Mouse (Mus musculus) hindbrain, postnatal 0 days (tissue): ENCODE measurements around the gene Bsn. TPM values are rescaled to one million over a fixed set of nuclear protein-coding genes. Genes with fewer than 3 reads are reported as not detected.

ENCODE experiments used
- ATAC-seq: fragments of 200-750 bp; cut with Nextera tagmentation; 2 replicates; pipeline ENCODE4 v1.8.0; 2017; ENCODE audit warnings: mild to moderate bottlenecking, moderate TSS enrichment, moderate library complexity
- DNase-seq: peaks from one replicate; pipeline ENCODE4 v3.0.0-alpha.2; 2015; ENCODE audit warnings: low spot score
- H3K27ac ChIP-seq: fragments of 300-500 bp; sonication (generic); 2 replicates; pipeline ENCODE4 v1.5.1; 2014; ENCODE audit warnings: mild to moderate bottlenecking
- H3K27me3 ChIP-seq: fragments of 300-500 bp; sonication (generic); 2 replicates; pipeline ENCODE4 v1.6.1; 2014; ENCODE audit warnings: low read length, mixed read lengths; ENCODE audit not compliant: insufficient read depth
- H3K36me3 ChIP-seq: fragments of 300-500 bp; sonication (generic); 2 replicates; pipeline ENCODE4 v1.6.1; 2014; ENCODE audit warnings: low read length, mixed read lengths; ENCODE audit not compliant: insufficient read depth
- H3K4me1 ChIP-seq: fragments of 300-500 bp; sonication (generic); 2 replicates; pipeline ENCODE4 v1.6.1; 2014; ENCODE audit warnings: antibody characterized with exemption, low read length, mixed read lengths; ENCODE audit not compliant: insufficient read depth
- H3K4me2 ChIP-seq: fragments of 300-500 bp; sonication (generic); 2 replicates; pipeline ENCODE4 v1.6.1; 2014; ENCODE audit warnings: low read depth, mild to moderate bottlenecking, low read length, moderate library complexity, mixed read lengths
- H3K4me3 ChIP-seq: fragments of 300-500 bp; sonication (generic); 2 replicates; pipeline ENCODE4 v1.5.1; 2014; ENCODE audit warnings: low read length
- H3K9ac ChIP-seq: fragments of 300-500 bp; sonication (generic); replicated peaks from 2 replicates; pipeline ENCODE4 v1.6.1; 2014; ENCODE audit warnings: mild to moderate bottlenecking, low read length, moderate library complexity, mixed read lengths
- H3K9me3 ChIP-seq: fragments of 300-500 bp; sonication (generic); 2 replicates; pipeline ENCODE4 v1.6.1; 2016; ENCODE audit warnings: low read length, mixed read lengths
- CTCF ChIP-seq: IDR thresholded peaks from 2 replicates; pipeline ENCODE4 v1.5.1; 2016; ENCODE audit warnings: antibody characterized with exemption, control low read depth, low read depth
- WGBS: fragments of 180-500 bp; shearing (Covaris S2); extraction: QIAGEN DNeasy Blood & Tissue Kit; methylation state at CpG from one replicate; pipeline ENCODE4 v1.1.7; 2014; 5-methylcytosine and 5-hydroxymethylcytosine counted together
- polyA plus RNA-seq: library from polyadenylated mRNA; unstranded; fragments of >200 nt; fragmentation: Nextera tagmentation; extraction: Ambion mirVana; gene quantifications from 2 replicates; pipeline ENCODE4 v1.2.1, GENCODE M21; 2015
- total RNA-seq: library from RNA; depleted of rRNA; stranded (reverse); fragments of >200 nt; gene quantifications from 2 replicates; pipeline ENCODE4 v1.2.3, GENCODE M21; 2014

Gene Bsn
- total and polyA plus RNA-seq, 2 experiments from 2014 or later: 7.4 to 53.9 TPM

GRCm38 (mm10) chr9:108054331-108055040 is 135.7 kb downstream of the Bsn start:
- H3K4me1 ChIP-seq: peaks cover 7% of the 10 kb centered on the region; the same call in 1 of the 2 replicates
- H3K36me3 ChIP-seq: peaks cover 48% of the 10 kb centered on the region
- no peak for TF ChIP-seq CTCF
- no peaks in the 10 kb centered on the region for H3K27me3 ChIP-seq
- no peak overlapping the region for H3K9ac ChIP-seq
- no peak overlapping the region for H3K4me2 ChIP-seq
- DNase-seq (no peak), ATAC-seq (no peak)
- no peaks in the 10 kb centered on the region for H3K9me3 ChIP-seq
- H3K27ac ChIP-seq: no peak overlapping the region
- H3K4me3 ChIP-seq: no peak overlapping the region
- 88% methylated on average over 22 of the region's 22 CpGs for WGBS

GRCm38 (mm10) chr9:108053665-108054225 is 136.4 kb downstream of the Bsn start:
- WGBS: 92% methylated on average over 15 of the region's 15 CpGs
- Histone ChIP-seq H3K4me2 (no peak overlapping the region), H3K36me3 (peaks cover 42% of the 10 kb centered on the region)

GRCm38 (mm10) chr9:108052885-108053664 is 137.1 kb downstream of the Bsn start, which contains the start of gene Amigo3:
TSS of gene Amigo3 (plus strand) at chr9:108053159.
- Histone ChIP-seq H3K4me1 (peaks cover 8% of the 10 kb centered on the region; the same call in 1 of the 2 replicates), H3K9ac (no peak within 1 kb of the TSS), H3K27ac (peak within 1 kb of the TSS; percentile 20; the same call in 1 of the 2 replicates), H3K9me3 (no peaks in the 10 kb centered on the region), H3K27me3 (no peaks in the 10 kb centered on the region), H3K4me2 (peak within 1 kb of the TSS; percentile 34; the same call in 1 of the 2 replicates), H3K4me3 (no peak within 1 kb of the TSS), H3K36me3 (peaks cover 36% of the 10 kb centered on the region)
- peak; percentile 53 for ATAC-seq
- 60% methylated on average over 20 of the region's 20 CpGs for WGBS
- TF ChIP-seq CTCF: peak; percentile 91
- peak; percentile 98 for DNase-seq

More at GRCm38 (mm10) chr9:108053665-108054225, 136.4 kb downstream of the Bsn start:
- Histone ChIP-seq H3K4me1 (peaks cover 8% of the 10 kb centered on the region; the same call in 1 of the 2 replicates), H3K27me3 (no peaks in the 10 kb centered on the region), H3K4me3 (no peak overlapping the region), H3K9ac (no peak overlapping the region), H3K27ac (no peak overlapping the region), H3K9me3 (no peaks in the 10 kb centered on the region)
- DNase-seq (no peak), ATAC-seq (no peak)
- no peak for TF ChIP-seq CTCF

DNA sequence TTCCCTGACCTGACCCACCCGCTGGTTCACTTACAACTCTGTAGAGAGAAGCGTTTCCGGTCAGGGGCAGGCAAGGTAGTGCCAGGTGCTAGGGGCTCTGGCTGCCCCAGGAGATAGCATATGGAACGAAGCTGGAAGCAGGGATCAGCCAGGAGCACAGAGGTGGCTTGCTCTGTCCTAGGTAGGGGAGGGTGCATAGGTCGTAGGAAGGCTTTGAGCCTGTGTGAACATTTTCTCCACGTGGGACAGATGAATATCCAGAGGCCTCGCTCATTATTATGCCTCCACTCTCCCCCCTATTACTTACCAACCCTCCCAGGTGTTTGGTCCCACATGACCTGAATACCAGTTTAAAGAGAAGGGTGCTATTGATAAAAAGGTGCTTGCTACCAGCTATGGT is 137.8 kb downstream of the Bsn start:
- Histone ChIP-seq H3K4me1 (peaks cover 8% of the 10 kb centered on the region; the same call in 1 of the 2 replicates), H3K9ac (no peak overlapping the region), H3K9me3 (no peaks in the 10 kb centered on the region), H3K4me3 (no peak overlapping the region), H3K4me2 (no peak overlapping the region), H3K27me3 (no peaks in the 10 kb centered on the region), H3K36me3 (peaks cover 33% of the 10 kb centered on the region), H3K27ac (peak overlapping the region; percentile 20; the same call in 1 of the 2 replicates)
- WGBS: 73% methylated on average over 7 of the region's 7 CpGs
- ATAC-seq (no peak), DNase-seq (no peak)
- TF ChIP-seq CTCF: no peak

- DNase-seq (no peak), ATAC-seq (no peak)
- WGBS: 88% methylated on average over 4 of the region's 4 CpGs
- no peak overlapping the region for H3K9ac ChIP-seq
- no peaks in the 10 kb centered on the region for H3K9me3 ChIP-seq
- no peak for TF ChIP-seq CTCF
- H3K27me3 ChIP-seq: no peaks in the 10 kb centered on the region
- peaks cover 33% of the 10 kb centered on the region for H3K36me3 ChIP-seq
- no peak overlapping the region for H3K4me3 ChIP-seq
- H3K27ac ChIP-seq: no peak overlapping the region
- peaks cover 8% of the 10 kb centered on the region; the same call in 1 of the 2 replicates for H3K4me1 ChIP-seq
- H3K4me2 ChIP-seq: no peak overlapping the region
Observed at GRCm38 (mm10) chr9:108051931-108052220, 138.3 kb downstream of the Bsn start.

DNA sequence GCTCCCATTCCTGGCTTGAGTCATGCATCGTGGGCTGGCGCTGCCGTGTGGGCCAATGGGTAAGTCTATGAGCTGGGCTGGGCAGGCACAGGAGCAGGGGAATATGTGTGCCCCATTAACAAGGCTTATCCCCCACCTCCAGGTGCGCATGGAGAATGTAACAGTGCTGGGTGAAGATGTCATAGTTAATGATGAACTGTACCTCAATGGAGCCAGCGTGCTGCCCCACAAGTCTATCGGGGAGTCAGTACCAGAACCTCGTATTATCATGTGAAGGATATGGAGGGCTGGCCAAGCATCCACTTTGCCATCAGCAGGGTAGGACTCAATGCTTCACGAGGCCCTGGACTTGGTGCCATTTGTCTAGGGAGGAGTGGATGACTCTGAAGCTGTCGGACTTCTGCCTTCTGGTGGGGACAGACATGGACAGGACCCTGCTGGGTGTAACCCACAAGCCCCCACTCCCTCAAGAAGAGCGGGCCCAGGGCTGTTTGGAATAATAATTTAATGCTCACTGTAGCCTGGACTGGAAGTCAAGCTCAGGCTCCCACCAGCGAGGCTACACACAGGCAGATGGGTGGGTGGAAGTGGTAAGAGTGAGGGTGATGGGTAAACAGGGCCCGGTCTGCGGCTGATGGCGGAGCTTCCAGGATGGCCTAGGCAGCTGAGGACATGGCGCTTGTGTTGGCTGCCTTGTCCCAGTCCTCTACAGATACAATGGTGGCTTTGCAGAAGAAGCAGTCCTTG is 138.8 kb downstream of the Bsn start:
- Histone ChIP-seq H3K27ac (no peak overlapping the region), H3K4me1 (peaks cover 8% of the 10 kb centered on the region; the same call in 1 of the 2 replicates), H3K9me3 (no peaks in the 10 kb centered on the region), H3K27me3 (no peaks in the 10 kb centered on the region), H3K9ac (no peak overlapping the region), H3K36me3 (peaks cover 32% of the 10 kb centered on the region), H3K4me2 (no peak overlapping the region), H3K4me3 (no peak overlapping the region)
- no peak for ATAC-seq
- no peak for DNase-seq
- no peak for TF ChIP-seq CTCF
- 94% methylated on average over 15 of the region's 15 CpGs for WGBS
